Mouse (Mus musculus) left cerebral cortex, postnatal 25 days (tissue): ENCODE results near the gene Pigx. TPM values are rescaled to one million over a fixed set of nuclear protein-coding genes. Genes with fewer than 3 reads are reported as not detected.

Source experiments
- DNase-seq, 2 experiments: peaks; one replicate each; pipeline ENCODE4 v3.0.0; 2022; ENCODE audit warnings: low spot score in 2 of 2, mixed read lengths in 1 of 2
- intact Hi-C: fragments of 180-260 bp; cut with DNase I; formaldehyde crosslinking; loops from one replicate; pipeline ENCODE4 v1.15.1; 2025
- total RNA-seq, 2 experiments: library from RNA; stranded (reverse); gene quantifications; 2 replicates each; pipeline ENCODE4 v1.2.3; 2021

Gene Pigx
- total RNA-seq, 2 experiments from 2014 or later, result 23.9 to 27.1 TPM

DNA sequence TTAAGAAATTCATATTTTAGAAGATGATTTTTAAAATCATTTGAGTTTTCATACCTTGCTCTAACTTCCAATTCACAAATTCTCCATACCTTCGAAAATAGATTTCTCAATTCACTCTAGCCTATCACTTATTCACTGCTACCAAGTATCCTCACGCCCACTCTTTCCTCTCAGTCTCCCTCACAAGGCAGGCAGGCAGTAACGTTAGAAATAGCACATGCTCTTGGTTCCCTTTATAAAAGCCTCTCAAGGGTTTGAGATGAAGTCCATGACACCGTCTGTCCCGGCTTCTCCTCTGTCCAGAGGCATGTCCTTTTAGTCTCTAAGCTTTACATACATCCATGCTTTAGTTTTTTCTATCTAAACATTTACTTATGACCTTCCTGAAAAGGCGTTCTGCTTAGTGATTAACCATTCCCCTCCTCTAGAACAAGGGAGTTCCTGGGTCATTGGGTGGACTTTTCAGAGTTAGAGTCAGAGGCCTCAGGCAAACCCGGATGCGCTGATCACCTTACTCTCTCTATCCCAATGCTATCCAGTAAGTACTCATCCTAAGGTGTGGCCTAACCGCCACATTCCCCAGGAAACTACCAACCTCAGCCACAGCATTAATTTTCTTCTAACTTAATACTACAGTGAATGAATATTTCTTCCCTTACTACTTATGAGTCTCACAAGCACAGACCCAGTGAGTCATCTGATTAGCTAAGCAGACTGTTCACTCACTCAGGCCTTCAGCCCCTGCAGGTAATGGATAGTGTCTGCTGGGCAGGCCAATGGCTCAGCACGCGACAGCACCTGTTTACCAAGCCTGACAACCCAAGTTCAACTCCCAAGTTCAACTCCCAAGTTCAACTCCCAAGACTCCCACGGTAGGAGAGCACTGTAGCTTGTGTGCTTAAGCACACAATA lies 30.9 kb downstream of the Pigx start:
- intact Hi-C loops, result no loop called here

DNA sequence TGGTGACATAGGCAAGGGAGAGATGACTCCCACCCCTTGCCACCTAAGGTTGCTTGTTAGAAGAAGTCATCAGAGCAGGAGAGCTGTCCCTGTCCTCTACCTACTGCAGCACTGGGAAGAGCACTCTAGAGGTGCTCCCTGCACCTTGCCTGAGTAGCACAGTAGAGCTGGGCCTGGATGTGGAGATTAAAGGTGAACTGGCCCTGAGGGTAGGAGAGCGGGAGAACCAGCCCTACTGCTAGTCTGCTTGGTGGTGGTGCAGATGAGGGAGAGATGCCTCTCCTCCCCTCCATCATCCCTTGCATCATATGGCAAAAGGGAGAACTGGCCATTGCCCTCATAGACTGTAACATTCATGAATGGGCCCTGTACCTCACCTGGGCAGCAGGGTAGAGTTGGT lies 32.6 kb downstream of the Pigx start:
- intact Hi-C loops, result no loop called here
- no peak for DNase-seq

More for the DNA sequence above, 30.9 kb downstream of the Pigx start:
- peak in 1 of 2 experiments; percentile 38 for DNase-seq

DNA sequence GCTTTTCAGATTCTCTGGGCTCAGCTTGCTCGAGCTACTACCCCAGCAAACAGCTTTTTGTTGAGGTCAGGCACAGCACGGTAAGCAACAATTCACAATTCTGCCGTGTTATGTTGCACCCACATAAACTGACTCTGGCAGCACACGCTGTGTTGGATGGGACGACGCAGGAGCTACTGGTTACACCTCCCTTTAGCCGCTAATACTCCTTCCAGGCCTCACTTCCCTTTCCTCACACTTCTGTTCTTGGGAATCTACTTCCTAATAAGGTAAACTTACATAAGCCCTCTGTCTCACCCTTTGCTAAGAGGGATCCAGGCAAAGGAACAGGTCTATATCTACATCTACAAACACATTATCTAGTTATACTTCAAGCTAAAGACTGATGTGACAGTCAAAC lies 35.6 kb downstream of the Pigx start:
- intact Hi-C loops, result no loop called here
- DNase-seq, result no peak

- intact Hi-C loops, result no loop called here
Measured at GRCm38 (mm10) chr16:32062226-32062625, 37.3 kb downstream of the Pigx start.

GRCm38 (mm10) chr16:32059840-32060523 lies 39.6 kb downstream of the Pigx start:
- intact Hi-C loops, result no loop called here
- no peak for DNase-seq

More at GRCm38 (mm10) chr16:32062226-32062625, 37.3 kb downstream of the Pigx start:
- DNase-seq, result no peak

DNA sequence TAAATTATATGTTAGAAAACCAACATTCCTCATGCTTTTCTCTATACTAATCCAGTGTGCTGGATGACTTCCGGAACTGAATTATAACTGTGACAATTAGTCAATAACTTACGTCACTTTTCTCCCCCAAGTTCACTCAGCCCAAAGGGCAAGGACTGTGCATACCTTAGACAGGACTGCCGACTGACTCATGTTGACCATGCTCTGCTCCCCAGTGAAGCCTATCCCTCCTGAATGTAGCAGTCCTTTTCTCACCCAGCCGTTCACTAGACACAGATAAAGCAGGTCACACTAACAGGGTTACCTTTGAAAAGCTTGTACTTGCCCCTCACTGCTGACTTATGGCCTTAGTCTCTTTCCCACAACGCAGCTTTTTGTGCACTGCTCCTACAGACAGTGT lies 40.7 kb downstream of the Pigx start:
- intact Hi-C loops, result no loop called here
- DNase-seq, result no peak

GRCm38 (mm10) chr16:32042367-32042766 lies 57.2 kb downstream of the Pigx start:
- intact Hi-C loops, result no loop called here
- DNase-seq, result no peak

Other genes starting within 250 kb of the Pigx start
- under 1 TPM; 0.30 to 0.55 TPM for gene Meltf, start 220.9 kb downstream of the Pigx start, total RNA-seq
- 10 to 100 TPM; 23.3 to 25.1 TPM for gene Pigz, start 165.9 kb downstream of the Pigx start, total RNA-seq
- 10 to 100 TPM; 45.3 to 47.3 TPM for gene 0610012G03Rik, start 151.2 kb downstream of the Pigx start, total RNA-seq
- gene Ncbp2, start 151.2 kb downstream of the Pigx start, total RNA-seq, result 10 to 100 TPM; 50.9 to 53.8 TPM
- 10 to 100 TPM; 45.1 to 46.0 TPM for gene Senp5, start 96.5 kb downstream of the Pigx start, total RNA-seq
- gene Pak2, start 20.4 kb downstream of the Pigx start, total RNA-seq, result 10 to 100 TPM; 25.6 to 26.0 TPM
- gene Cep19, start 60 bp upstream of the Pigx start, total RNA-seq, result 10 to 100 TPM; 74.3 to 74.5 TPM
- gene Nrros, start 65.9 kb upstream of the Pigx start, total RNA-seq, result 1 to 10 TPM; 7.9 to 8.9 TPM
- not detected for gene Bex6, start 80.1 kb upstream of the Pigx start, total RNA-seq
- 10 to 100 TPM; 46.8 to 49.6 TPM for gene Fbxo45, start 147.4 kb upstream of the Pigx start, total RNA-seq
- 10 to 100 TPM; 11.8 to 12.6 TPM for gene Wdr53, start 147.5 kb upstream of the Pigx start, total RNA-seq
- gene Smco1, start 171.7 kb upstream of the Pigx start, total RNA-seq, result under 1 TPM in 1 of 2 experiments, not detected in 1; 0.50 TPM
- 10 to 100 TPM; 27.7 TPM for gene Rnf168, start 177.7 kb upstream of the Pigx start, total RNA-seq
- 10 to 100 TPM; 46.8 to 50.1 TPM for gene Ubxn7, start 232.5 kb upstream of the Pigx start, total RNA-seq